Mouse (Mus musculus) embryonic fibroblast, embryonic 13.5 days (primary cell): ENCODE results near the gene Gbp4.

Experiments
- CTCF ChIP-seq: IDR thresholded peaks from 2 replicates; pipeline ENCODE4 v1.5.1; 2011; ENCODE audit warnings: mild to moderate bottlenecking, control low read depth, low read length, moderate library complexity, borderline replicate concordance; ENCODE audit not compliant: insufficient read depth
- POLR2A ChIP-seq: IDR thresholded peaks from 2 replicates; pipeline ENCODE4 v1.6.1; 2011; ENCODE audit warnings: low read depth, mild to moderate bottlenecking, control low read depth, low read length, moderate library complexity

- TF ChIP-seq POLR2A (no peak), CTCF (no peak)
These were observed 23.6 kb downstream of the Gbp4 start for GRCm38 (mm10) chr5:105115740-105116139.
